Mouse (Mus musculus) kidney, embryonic 14.5 days (tissue): ENCODE data around the gene Hmcn2. TPM values are rescaled to one million over a fixed set of nuclear protein-coding genes. Genes with fewer than 3 reads are reported as not detected.

Experiments used
- ATAC-seq: fragments of 200-750 bp; cut with Nextera tagmentation; 2 replicates; pipeline ENCODE4 v1.8.0; 2017; ENCODE audit warnings: moderate number of reproducible peaks, mild to moderate bottlenecking, moderate TSS enrichment, moderate library complexity; ENCODE audit not compliant: low FRiP score, low TSS enrichment
- H3K27ac ChIP-seq: fragments of 300-500 bp; sonication (generic); 2 replicates; pipeline ENCODE4 v1.5.1; 2014; ENCODE audit warnings: low read depth, mild to moderate bottlenecking, low read length, moderate library complexity, mixed read lengths
- H3K27me3 ChIP-seq: fragments of 300-500 bp; sonication (generic); 2 replicates; pipeline ENCODE4 v1.6.1; 2014; ENCODE audit warnings: mild to moderate bottlenecking, low read length; ENCODE audit not compliant: control insufficient read depth, insufficient read depth
- H3K36me3 ChIP-seq: fragments of 300-500 bp; sonication (generic); 2 replicates; pipeline ENCODE4 v1.6.1; 2014; ENCODE audit warnings: low read length, mixed read lengths; ENCODE audit not compliant: control insufficient read depth, insufficient read depth
- H3K4me1 ChIP-seq: fragments of 300-500 bp; sonication (generic); 2 replicates; pipeline ENCODE4 v1.6.1; 2014; ENCODE audit warnings: low read length, mixed read lengths; ENCODE audit not compliant: control insufficient read depth, insufficient read depth
- H3K4me2 ChIP-seq: fragments of 300-500 bp; sonication (generic); replicated peaks from 2 replicates; pipeline ENCODE4 v1.6.1; 2014; ENCODE audit warnings: low read depth, mild to moderate bottlenecking, low read length
- H3K4me3 ChIP-seq: fragments of 300-500 bp; sonication (generic); 2 replicates; pipeline ENCODE4 v1.5.1; 2014; ENCODE audit warnings: mild to moderate bottlenecking, low read length
- H3K9ac ChIP-seq: fragments of 300-500 bp; sonication (generic); 2 replicates; pipeline ENCODE4 v1.6.1; 2014; ENCODE audit warnings: low read depth, mild to moderate bottlenecking, low read length, moderate library complexity
- H3K9me3 ChIP-seq: fragments of 300-500 bp; sonication (generic); 2 replicates; pipeline ENCODE4 v1.6.1; 2016; ENCODE audit warnings: low read length; ENCODE audit not compliant: control insufficient read depth
- WGBS: fragments of 180-500 bp; shearing (Covaris S2); extraction: QIAGEN DNeasy Blood & Tissue Kit; methylation state at CpG from one replicate; pipeline ENCODE4 v1.1.7; 2014; 5-methylcytosine and 5-hydroxymethylcytosine counted together
- polyA plus RNA-seq: library from polyadenylated mRNA; unstranded; fragments of >200 nt; fragmentation: Nextera tagmentation; extraction: Ambion mirVana; gene quantifications from 2 replicates; pipeline ENCODE4 v1.2.1, GENCODE M21; 2014

Gene Hmcn2
- polyA plus RNA-seq, 1 experiment from 2014 or later = not detected

- 0 out of 2 replicates have a peak, but pooled peaks cover under 1% of the 10 kb centered on the region for H3K27me3 ChIP-seq
- H3K36me3 ChIP-seq = no peaks in the 10 kb centered on the region
- peak; percentile 20; the same call in 1 of the 2 replicates for ATAC-seq
- H3K27ac ChIP-seq = no peak overlapping the region
- no peaks in the 10 kb centered on the region for H3K9me3 ChIP-seq
- no peak overlapping the region for H3K9ac ChIP-seq
- H3K4me1 ChIP-seq = no peaks in the 10 kb centered on the region
- WGBS = 61% methylated on average over 10 of the region's 10 CpGs
- H3K4me2 ChIP-seq = no peak overlapping the region
- no peak overlapping the region for H3K4me3 ChIP-seq
These were observed 162.0 kb downstream of the Hmcn2 start for GRCm38 (mm10) chr2:31476107-31476820.

- Histone ChIP-seq H3K36me3 (no peaks in the 10 kb centered on the region), H3K9ac (no peak overlapping the region), H3K4me2 (no peak overlapping the region), H3K9me3 (no peaks in the 10 kb centered on the region), H3K4me3 (no peak overlapping the region), H3K27me3 (no peaks in the 10 kb centered on the region), H3K4me1 (no peaks in the 10 kb centered on the region), H3K27ac (no peak overlapping the region)
- 76% methylated on average over 12 of the region's 12 CpGs for WGBS
- ATAC-seq = no peak
These were observed 163.3 kb downstream of the Hmcn2 start for GRCm38 (mm10) chr2:31477234-31478161.

- Histone ChIP-seq H3K27ac (no peak overlapping the region), H3K4me2 (no peak overlapping the region), H3K9ac (no peak overlapping the region), H3K27me3 (no peaks in the 10 kb centered on the region; the same call in 1 of the 2 replicates), H3K4me1 (no peaks in the 10 kb centered on the region), H3K4me3 (no peak overlapping the region), H3K36me3 (no peaks in the 10 kb centered on the region), H3K9me3 (no peaks in the 10 kb centered on the region)
- WGBS = 26% methylated on average over 8 of the region's 8 CpGs
- ATAC-seq = peak; percentile 78
These were observed 168.8 kb downstream of the Hmcn2 start for GRCm38 (mm10) chr2:31482914-31483575.

GRCm38 (mm10) chr2:31484187-31484586, 170.0 kb downstream of the Hmcn2 start:
- WGBS = 22% methylated on average over 5 of the region's 5 CpGs

GRCm38 (mm10) chr2:31489166-31489565, 175.0 kb downstream of the Hmcn2 start:
- Histone ChIP-seq H3K9ac (no peak overlapping the region), H3K27me3 (no peaks in the 10 kb centered on the region), H3K4me1 (peaks cover 6% of the 10 kb centered on the region), H3K27ac (no peak overlapping the region), H3K4me3 (no peak overlapping the region), H3K4me2 (no peak overlapping the region), H3K9me3 (no peaks in the 10 kb centered on the region), H3K36me3 (no peaks in the 10 kb centered on the region)
- WGBS = 26% methylated on average over 12 of the region's 12 CpGs
- no peak for ATAC-seq

More at GRCm38 (mm10) chr2:31484187-31484586, 170.0 kb downstream of the Hmcn2 start:
- no peaks in the 10 kb centered on the region for H3K9me3 ChIP-seq
- no peaks in the 10 kb centered on the region; the same call in 1 of the 2 replicates for H3K27me3 ChIP-seq
- no peak overlapping the region for H3K4me3 ChIP-seq
- no peaks in the 10 kb centered on the region for H3K4me1 ChIP-seq
- no peak overlapping the region for H3K9ac ChIP-seq
- H3K36me3 ChIP-seq = no peaks in the 10 kb centered on the region
- no peak overlapping the region for H3K4me2 ChIP-seq
- H3K27ac ChIP-seq = no peak overlapping the region
- peak; percentile 55; the same call in 1 of the 2 replicates for ATAC-seq

- 84% methylated on average over 2 of the region's 2 CpGs for WGBS
- H3K4me3 ChIP-seq = no peak overlapping the region
These were observed 176.3 kb downstream of the Hmcn2 start for GRCm38 (mm10) chr2:31490556-31490955.

GRCm38 (mm10) chr2:31492308-31492707, 178.1 kb downstream of the Hmcn2 start:
- peaks cover 21% of the 10 kb centered on the region for H3K4me1 ChIP-seq
- WGBS = 90% methylated on average over 8 of the region's 8 CpGs
- no peak overlapping the region for H3K4me2 ChIP-seq
- H3K9ac ChIP-seq = no peak overlapping the region
- no peaks in the 10 kb centered on the region for H3K9me3 ChIP-seq
- ATAC-seq = no peak
- no peaks in the 10 kb centered on the region for H3K36me3 ChIP-seq
- no peaks in the 10 kb centered on the region for H3K27me3 ChIP-seq
- no peak overlapping the region for H3K4me3 ChIP-seq
- no peak overlapping the region for H3K27ac ChIP-seq

More at GRCm38 (mm10) chr2:31490556-31490955, 176.3 kb downstream of the Hmcn2 start:
- no peak for ATAC-seq
- Histone ChIP-seq H3K9me3 (no peaks in the 10 kb centered on the region), H3K27me3 (no peaks in the 10 kb centered on the region), H3K36me3 (no peaks in the 10 kb centered on the region), H3K9ac (no peak overlapping the region), H3K4me2 (no peak overlapping the region), H3K27ac (no peak overlapping the region), H3K4me1 (peaks cover 17% of the 10 kb centered on the region)

GRCm38 (mm10) chr2:31493243-31493642, 179.0 kb downstream of the Hmcn2 start:
- Histone ChIP-seq H3K9me3 (no peaks in the 10 kb centered on the region), H3K27me3 (no peaks in the 10 kb centered on the region), H3K27ac (no peak overlapping the region), H3K4me3 (no peak overlapping the region), H3K36me3 (no peaks in the 10 kb centered on the region), H3K4me2 (no peak overlapping the region), H3K9ac (no peak overlapping the region), H3K4me1 (peaks cover 21% of the 10 kb centered on the region)
- ATAC-seq = no peak
- WGBS = 26% methylated on average over 11 of the region's 11 CpGs
